Mouse (Mus musculus) A20 (cell line): ENCODE data around the gene Nfil3.

Experiments
- DNase-seq: peaks from one replicate; pipeline ENCODE4 v3.0.0-alpha.2; 2011; ENCODE audit warnings: low read depth, low spot score

Nfil3 gene

DNA sequence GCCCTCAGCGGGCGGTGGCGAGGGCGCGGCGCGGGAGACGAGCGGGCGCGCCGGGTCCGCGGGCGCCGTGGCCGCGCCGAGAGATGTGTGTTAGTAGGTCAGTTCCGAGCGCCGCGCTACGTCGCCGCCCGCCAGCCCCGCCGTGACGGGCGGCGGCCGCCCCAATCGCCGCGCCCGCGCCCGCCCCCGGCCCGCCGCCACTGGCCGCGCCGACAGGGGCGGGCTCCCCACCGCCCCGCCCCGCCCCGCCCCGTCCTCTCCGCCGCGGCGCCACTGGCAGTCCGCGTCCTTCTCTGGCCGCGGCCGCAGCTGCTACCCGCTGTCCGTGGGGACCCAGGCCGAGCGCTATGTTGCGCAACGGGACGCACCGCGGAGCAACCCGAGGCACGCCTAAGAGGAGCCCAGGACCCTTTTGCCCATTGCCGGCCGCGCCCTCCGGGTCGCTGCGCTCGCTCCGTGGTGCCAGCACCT lies at the start of gene Nfil3:
Gene Nfil3, minus strand, starts transcription at position 123 of the 471 bp plus-strand sequence.
- DNase-seq, result peak; percentile 79

DNA sequence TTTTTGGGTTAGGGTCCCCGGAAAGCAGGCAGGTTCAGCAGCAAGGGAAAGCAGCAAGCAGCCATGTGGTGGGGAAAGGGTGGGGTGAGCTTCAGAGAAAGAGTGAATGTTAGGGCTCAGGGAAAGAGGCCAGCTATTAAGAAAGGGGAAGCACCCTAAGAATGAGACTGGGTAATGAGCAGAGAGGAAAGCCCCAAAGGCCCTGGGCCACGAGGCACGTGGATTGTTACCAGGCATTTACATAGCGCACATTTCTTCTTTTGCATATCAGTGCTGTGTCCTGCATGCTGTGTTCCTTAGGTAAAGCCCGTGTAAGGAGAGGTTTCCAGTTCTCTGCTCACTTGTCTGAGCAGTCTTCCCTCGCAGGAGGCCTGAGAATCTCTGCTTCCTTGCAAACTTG lies 43.4 kb upstream of the Nfil3 start:
- DNase-seq, result peak; percentile 78

DNA sequence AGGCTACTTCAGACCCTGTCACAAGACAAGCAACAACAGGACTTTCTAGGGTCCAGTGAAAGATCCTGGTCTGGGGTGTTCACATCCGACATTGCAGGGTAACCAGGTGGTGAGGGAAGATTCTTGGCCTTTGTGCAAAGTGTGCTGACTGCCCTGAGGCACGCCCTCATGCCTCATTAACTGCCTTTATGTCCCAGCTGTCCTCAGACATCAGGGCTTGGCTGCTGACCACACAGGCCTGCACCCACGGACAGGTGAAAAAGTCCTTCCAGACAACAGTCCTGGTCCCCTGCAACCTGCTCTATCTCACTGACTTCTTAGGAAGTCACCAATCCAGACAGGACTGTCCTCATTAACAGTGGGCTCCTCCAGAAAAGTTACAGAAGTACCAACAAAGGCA lies 39.4 kb upstream of the Nfil3 start:
- DNase-seq, result no peak

DNA sequence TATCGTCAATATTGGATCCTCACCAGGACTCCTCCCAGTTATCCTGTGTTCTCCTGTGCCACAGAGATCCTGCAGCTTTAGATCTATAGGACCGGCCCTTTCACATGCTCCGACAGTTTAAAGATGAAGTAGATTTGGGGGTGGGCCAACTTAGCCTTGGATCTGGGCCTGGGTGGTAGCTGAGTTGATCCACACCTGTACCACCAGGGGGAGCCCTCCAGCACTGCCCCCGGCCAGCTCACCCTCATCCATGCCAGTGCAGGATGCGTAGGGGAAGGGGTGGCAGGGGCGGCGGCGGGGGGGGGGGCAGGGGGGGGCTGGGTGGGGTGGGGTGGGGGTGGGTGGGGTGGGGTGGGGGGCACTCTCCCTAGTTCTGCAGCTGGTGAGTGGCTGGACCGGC lies 38.7 kb upstream of the Nfil3 start:
- DNase-seq, result peak; percentile 36

DNA sequence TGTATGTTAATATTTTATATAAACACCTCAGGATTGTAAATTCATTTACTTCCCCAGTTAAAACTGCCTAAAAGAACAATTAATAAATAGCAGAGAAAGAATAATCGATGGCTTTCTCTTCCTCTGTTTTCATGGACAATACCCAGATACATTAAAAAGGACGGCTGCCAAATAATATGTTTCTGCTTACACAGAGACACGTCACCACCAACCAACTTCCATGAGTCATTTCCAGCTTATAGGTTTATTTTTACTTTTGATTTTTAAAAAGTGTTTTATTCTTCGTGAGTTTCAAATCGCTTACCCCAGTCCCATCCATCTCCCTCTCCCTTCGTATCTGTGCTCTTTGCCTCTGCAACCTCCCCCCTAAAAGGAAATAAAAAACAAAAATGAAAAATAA lies 38.1 kb upstream of the Nfil3 start:
- DNase-seq, result no peak

DNA sequence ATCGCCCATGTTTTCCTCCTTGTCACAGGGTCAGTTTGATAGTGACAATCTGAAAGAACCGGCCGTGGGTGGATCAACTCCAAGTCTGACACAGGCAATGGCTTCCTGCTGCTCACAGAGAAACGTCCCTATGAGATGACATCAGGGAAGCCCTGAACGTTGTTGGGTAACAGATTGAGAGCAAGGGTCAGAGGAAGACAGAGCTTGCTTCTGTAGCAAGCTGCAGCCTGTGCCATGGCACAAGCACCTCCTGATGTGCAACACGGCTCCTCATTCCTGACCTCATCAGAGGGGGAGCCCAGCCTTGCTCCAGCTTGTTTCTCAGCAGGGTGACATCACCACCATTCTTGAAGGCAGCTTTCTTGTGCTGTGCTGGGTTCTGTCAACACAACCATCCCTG lies 37.1 kb upstream of the Nfil3 start:
- DNase-seq, result no peak

DNA sequence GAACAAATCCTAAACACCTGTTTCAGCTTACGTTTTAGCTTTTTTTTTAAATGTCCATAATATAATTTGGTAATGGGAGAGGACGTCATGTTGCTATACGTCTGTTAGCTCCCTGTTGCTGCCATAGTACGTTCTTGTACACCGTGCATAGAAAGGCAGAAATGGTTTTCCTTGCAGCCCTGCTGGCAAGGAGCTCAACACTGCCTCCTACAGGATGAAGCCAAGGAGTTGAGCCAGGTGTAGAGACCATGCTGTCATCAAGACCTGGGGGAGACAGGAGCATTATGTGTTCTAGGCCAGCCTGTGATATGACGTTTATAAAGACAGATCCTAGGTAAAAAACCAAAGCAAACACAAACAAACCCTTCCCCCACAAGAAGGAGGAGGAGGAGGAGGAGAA lies 36.2 kb upstream of the Nfil3 start:
- DNase-seq, result peak; percentile 39

DNA sequence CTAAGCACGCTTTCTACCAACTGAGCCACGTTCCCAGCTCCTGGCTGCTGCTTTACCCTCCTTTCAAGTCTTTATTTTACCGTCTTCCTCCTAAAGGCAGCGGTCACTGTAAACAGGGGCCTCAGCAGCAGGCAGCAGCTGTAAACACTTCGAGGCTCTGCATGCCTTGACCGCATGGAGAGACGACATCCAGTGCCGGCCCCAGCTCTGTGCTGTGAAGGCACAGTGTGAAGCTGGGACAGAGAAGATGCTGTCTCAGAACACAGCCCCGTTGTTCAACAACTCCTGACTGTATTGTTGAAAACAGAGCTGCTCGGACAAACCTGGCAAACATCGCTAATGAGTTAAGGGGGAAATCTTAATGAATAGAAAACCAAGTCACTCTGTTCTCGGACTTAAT lies 30.6 kb upstream of the Nfil3 start:
- DNase-seq, result no peak

DNA sequence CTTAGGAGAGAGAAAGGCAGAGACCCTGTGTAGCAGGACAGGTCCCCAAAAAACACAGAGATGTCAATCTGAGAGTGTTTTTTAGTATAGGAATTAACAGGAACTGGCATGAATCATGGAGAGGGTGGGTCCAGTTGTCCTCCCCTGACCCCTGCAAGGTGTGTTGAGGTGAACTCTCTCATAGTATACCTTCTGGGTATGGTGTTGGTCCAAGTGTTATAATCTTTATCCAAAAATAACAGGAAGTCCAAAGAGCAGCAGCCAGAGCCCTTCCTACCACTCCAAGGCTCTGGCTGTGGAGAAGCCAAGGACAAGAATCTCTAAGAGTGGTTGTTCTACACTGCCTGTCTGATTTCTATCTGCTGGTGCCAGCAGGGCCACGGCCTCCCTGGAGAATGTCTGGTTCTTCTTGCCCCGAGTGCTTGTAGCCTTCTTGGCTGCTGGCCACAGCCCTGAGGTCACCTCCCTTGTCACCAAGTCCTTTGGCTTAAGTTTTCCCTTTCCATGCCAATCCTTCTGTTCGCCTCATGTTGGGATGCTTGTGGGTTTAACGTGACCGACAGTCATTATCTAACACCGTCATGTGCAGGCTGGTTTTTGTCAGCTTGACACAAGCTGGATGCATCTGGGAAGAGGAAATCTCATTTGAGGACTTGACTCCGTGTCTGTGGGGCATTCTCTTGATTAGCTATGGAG lies 27.8 kb upstream of the Nfil3 start:
- no peak for DNase-seq

DNA sequence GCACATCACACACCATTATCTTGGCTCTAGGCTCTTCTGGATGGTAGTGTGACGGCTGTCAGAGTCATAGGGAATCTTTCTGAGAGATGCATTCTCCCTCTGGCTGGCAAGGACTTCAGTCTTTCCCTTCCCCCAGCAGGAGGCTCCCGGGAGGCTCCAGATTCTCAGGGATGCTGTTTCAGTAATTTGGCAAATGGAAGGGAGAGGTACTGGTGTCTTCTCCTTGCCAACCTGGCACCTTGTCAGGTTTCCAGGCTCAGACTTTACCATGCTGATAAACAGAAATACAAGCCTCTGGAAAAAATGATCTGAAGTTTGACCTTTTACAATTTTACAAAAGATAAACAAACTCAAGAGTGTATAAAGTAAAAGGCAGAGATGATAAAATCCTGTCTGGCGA lies 26.9 kb upstream of the Nfil3 start:
- no peak for DNase-seq

DNA sequence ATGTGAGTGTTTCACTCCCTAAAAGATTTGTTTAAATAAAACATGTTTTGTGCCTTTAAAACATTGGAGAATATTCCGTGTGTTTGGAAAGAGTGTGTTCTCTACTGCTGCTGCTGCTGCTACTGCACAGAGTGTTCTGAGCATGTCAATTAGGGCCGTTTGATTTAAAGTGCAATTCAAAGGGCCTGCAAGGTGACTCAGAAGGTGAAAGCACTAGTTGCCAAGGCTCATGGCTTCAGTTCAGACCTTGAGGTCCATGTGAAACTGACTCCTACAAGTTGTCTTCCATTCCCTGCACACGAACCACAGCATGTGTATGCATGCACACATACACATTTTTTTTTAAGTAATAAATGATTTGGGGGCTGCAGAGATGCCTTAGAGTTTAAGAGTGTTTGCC lies 22.4 kb upstream of the Nfil3 start:
- no peak for DNase-seq

DNA sequence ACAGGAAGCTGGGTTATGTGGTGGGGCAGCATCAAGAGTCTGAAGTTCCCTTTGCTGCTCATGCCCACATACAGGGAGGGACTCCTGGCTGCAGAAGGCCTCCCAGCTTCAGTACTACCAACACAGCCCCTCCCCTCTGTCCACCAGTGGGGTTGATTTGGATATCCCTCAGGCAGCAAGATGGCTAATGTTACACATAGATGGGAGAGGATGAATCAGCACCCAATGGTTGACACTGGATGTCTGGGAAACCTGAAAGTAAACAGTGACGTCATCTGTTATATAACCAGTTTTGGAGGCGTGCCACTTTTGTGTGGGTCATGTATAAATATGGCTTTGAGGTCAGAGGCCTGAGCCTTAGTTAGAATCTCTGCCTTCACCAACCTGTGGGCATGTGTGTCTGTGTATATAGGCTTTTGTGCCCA lies 20.6 kb upstream of the Nfil3 start:
- DNase-seq, result no peak

DNA sequence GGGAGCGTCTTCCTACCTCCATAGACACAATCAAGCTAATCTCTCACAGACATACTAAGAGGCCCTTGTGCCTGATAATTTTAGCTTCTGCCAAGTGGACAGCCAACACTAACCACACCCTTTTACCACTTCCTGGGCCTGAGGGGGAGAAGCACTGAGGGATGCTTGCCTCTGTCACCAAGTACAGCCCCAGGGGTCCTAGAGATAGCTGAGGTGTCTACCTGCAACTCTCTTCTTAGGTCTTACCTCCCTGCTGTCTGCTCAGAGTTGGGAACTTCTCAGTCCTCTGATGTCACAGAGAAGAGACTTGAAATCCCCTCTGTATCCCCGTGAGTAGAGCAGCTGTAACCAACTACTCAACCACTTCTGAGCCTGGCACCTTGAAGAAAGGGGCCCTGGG lies 19.6 kb upstream of the Nfil3 start:
- no peak for DNase-seq

DNA sequence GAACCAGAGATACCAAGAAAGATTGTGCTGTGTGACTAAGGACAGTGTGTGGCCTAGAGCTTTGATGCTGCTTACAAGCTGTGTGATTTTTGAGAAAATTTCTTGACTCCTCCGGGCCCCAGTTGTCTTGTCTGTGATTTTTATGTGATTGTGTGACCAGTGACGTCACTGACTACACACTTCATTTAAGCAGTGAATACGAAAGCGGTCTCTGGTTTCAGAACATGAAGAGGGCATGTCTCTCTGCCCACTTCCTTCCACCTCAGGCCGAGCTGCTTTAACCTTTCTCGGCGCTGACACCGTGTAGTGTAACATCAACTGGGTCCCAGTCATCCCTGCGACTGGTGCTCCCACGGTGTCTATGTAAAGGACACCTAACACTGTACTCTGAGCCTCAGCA lies 17.7 kb upstream of the Nfil3 start:
- no peak for DNase-seq

DNA sequence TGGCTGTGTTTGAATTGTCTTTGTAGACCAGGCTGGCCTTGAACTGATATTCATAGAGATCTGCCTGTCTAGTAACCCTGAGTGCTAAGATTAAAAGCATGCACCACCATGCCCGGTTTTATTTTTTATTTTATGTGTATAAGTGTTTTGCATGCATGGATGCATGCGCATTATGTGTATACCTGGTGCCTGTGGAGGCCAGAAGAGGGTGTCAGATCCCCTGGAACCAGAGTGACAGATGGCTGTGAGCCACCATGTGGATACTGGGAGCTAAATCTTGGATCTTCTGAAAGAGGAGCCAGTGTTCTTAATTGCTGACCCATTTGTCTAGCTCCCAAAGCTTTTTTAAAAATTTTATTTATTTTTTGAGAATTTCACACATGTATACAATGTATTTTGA lies 16.9 kb upstream of the Nfil3 start:
- no peak for DNase-seq

DNA sequence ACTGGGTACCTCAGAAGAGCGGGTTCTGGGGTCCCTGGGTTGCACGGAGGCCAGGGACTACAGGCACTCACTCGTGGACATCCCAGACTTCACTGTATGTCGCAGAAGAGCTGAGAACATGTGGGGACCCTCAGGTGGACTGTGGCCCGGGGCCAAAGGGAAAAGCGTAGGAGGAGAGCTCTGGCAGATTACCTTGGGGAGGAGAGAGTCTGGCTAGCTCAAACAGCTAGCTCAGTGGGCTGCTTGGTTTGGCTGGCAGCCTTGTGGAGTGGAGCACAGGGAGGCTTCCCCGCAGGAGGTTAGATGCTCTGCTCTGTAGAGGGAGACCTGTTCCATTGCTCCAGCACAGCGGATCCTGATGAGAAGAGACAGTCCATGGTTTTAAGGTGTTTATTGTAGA lies 15.3 kb upstream of the Nfil3 start:
- no peak for DNase-seq

DNA sequence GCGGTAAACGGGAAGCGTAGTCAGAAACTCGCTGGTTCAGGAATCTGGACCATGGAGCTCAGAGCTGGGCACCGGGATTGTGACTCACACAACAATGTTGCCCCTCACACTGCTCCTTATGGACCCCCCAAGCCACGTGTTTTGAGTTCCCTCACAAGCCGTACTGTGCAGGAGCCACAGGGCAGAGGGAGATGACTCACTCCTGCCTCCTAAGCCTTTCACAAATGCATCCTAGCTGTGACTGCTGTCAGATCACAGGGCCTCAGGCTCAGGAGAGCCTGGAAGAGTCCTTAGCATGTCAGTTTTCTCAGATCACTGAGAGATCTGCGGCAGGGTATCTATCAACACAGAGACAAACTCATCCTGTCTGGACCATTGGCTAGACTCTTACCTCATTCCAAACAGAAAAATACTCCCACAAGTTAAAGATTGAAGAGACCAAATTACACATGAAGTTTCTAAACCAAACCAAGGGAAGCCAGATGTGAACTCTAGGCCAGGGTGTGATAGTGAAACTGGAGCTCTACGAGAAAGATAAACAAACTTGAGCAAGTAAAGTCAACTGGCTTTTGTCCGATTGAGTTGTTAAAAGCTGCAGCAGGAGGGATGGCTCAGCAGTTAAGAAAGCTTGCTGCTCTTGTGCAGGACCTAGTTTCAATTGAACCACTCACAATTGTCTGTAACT lies 13.5 kb upstream of the Nfil3 start:
- DNase-seq, result no peak

DNA sequence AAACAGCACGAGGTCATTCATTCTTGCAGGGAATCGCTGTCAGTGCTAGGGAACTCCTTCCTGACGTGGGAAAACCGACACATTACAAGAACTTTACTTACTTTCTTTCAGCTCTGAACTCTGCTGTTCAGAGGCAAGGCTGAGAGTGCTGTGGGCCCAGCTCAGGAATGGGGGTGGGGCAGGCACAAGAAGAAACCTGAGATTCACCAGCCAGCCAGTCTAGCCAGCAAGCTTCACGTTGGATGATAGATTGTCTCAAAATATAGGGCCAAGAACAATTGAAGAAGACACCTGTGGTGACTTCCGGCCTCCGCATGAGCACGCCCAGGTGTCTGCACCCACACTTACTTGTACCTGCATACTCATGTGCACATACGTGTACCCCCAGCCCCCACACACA lies 9.3 kb upstream of the Nfil3 start:
- DNase-seq, result peak; percentile 51

DNA sequence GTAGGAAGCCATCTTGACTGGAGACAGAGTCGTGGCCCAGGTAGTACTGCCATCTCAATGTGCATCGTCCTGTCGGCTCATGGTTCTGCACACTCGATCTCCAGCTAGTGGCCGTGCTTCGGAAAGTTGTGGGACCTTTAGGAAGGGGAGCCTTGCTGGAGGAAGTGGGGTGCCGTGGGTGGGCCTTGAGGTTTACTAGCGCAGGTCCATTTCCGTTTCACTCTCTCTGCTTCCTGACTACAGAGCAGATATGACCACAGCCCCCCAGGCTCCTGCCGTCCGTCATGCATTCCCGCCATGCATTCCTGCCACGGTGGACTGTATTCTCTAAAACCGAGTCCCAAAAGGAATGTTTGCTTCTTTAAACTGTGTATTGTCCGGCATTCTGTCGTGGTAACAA lies 8.1 kb upstream of the Nfil3 start:
- no peak for DNase-seq

DNA sequence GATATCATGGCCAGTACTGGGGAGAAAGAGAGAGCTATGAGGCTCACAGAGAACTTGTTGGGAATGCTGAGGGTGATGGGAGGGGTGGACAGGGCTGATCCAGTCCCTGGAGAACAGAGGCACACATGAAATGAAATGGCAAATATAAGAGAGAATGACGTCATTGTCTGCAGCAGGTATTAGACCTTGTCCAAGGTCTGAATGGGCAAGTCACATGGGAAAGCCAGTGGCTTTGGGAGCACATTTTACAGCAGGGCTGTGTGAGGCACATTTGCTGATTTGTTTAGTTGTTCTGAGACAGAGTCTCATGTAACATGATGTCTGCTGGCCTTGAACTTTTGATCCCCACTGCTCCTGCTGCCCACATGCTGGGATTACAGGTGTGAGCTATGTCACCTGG lies 7.0 kb upstream of the Nfil3 start:
- DNase-seq, result no peak

DNA sequence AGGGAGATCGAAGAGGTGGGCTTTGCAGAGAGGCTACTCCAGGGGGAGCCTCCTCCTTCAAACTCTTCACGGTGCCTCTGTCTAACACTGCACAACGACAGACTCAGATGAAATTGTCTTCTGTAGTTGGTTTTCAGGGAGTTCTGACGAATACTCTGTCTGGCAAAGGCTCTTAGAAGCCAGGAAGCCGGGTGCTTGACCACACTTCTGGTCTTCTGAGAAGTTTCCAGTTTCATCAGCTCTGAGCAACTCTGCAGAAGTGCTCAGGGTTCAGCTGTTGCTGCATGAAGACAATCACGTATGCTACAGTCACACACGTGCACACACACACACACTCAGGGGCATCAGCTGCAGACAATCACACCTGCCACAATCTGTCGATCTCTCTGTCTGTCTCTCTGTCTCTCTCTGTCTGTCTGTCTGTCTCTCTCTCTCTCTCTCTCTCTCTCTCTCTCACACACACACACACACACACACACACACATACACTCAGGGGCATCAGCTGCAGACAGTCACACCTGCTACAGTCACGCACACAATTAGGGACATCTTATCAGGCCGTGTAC lies 5.4 kb upstream of the Nfil3 start:
- no peak for DNase-seq

DNA sequence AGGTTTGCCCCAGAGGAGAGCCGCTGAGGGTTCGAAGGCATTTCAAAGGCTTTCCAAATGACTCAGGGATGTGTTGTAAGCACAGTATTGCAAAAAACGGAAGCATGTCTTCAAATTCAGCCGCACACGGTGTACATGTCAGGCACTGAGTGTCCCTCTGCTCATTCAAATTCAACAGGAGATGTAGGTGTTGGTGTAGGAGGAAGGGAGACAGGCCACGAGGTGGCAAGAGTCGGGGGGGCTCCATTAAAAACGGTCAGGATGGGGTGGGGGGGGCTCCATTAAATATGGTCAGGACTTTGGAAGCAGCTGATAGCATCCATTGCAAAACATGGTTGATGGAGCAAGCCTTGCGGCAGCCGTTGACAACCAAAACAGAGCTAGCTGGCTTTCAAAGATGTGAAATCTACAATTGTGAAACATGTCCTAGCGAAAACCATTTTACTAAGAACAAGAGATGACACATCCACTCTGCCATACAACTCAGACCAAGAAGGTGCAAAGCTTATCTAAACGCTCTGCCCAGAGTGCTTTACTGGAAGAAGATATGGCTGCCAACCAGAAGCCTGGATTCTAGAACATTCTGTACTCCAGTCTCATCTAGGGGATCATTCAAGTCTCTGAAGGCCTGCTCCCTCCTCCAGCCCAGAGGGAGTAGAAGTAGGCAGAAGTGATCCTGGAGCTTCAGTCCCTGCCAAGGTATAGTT lies 4.8 kb upstream of the Nfil3 start:
- DNase-seq, result peak; percentile 60

DNA sequence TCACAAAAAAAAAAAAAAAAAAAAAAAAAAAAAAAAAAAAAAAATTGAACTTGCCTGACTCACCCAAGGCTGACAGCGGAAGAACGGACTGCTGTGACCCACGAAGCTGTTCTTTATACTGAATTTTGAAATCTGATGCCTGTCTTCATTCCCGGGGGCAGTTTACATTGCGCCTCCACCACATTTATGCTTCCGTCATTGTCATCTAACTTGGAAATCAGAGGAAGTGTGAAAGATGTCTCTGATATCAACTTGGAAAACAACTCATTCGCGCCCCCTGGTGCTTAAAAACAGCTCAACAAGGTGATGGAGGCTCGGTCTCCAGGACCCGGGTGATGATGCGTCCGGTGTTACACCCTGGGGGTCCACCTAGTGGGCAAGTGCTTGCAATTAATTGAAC lies 1.8 kb upstream of the Nfil3 start:
- peak; percentile 89 for DNase-seq
